Mouse (Mus musculus) testis, adult 2 months (tissue): ENCODE data around the gene Gm9857.

Source experiments
- CTCF ChIP-seq: fragments of 200-500 bp; IDR thresholded peaks from 2 replicates; pipeline ENCODE4 v1.5.1; 2012; ENCODE audit warnings: low read depth, mild to moderate bottlenecking, inconsistent platforms, low read length, moderate library complexity; ENCODE audit not compliant: control insufficient read depth, insufficient read depth, insufficient replicate concordance
- POLR2A ChIP-seq: fragments of 200-500 bp; IDR thresholded peaks from 2 replicates; pipeline ENCODE4 v1.6.1; 2012; ENCODE audit warnings: low read depth, mild to moderate bottlenecking, inconsistent platforms, low read length, moderate library complexity; ENCODE audit not compliant: control insufficient read depth

DNA sequence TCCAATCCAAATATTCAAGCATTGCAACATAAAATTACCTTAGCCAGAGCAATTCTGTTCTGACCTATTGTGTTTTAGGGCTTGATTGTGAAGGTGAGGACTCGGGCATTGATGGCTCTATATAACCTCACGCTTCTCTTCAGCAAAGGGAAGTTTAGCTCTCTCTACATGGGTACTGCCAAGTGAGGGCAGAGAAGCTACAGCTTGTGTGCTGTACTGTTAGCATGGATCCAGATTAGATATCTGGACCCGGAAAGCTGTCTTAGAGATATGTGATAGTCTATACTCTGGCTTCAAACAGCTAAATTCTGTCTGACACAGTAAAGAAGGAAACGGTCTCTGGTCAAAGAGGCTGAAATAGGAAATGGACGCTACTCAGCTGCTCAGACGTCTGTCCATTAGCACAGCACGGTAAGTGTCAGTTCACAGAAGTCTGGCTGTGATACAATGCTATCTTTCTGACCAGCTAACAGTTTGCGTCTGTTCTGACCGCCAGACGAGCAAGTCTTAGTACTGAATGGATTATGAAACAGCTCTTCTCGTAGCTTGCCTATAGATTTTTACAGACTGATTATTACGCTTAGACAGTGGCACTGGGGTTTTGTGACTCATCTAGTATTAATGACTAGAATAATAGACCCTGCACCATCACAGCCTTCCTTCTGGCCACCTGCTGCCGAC, 33.9 kb upstream of the Gm9857 start:
- TF ChIP-seq POLR2A (no peak), CTCF (no peak)
